ENCODE assay signal across 29 mouse cellular contexts in the genomic region with DNA sequence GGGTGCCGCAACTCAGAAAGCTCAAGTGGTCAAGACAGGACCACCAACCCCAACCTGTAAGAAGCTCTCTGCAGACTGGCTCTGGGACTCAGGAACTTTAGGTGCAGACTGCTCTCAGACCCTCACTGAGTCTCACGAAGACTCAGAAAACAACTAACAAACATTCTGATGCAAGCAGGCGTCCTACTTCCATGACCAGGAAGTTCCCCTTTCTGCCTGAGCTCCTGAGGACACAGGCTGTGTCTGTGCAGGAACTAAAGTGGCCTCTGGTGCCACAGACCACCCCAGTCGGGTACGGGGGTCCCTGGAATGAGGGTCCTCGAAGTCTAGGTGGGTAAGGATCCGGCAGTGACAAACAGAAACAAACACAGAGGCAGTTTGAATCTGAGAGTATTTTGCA. TPM values are rescaled to one million over a fixed set of nuclear protein-coding genes. Genes with fewer than 3 reads are reported as not detected.
DNase-seq lines count a peak whose midpoint lies in the region; ATAC-seq and TF ChIP-seq lines count a peak whose summit lies in the region.
"Had no signal": no experiment of that assay in that cellular context is flagged by ENCODE, and none has a peak within 500 bp of the region (broad histone marks: within the 10 kb centered on the region; RNA-seq: fewer than 3 reads in every experiment).

No protein-coding gene starts in this region.

- no peak overlapping the region for H3K4me3 ChIP-seq in kidney, adult 2 months (ENCODE audit: insufficient read depth, low read depth, low read length)
- H3K4me3 ChIP-seq in kidney, embryonic 16.5 days (ENCODE audit: low read length): no peak overlapping the region
- no peak overlapping the region for H3K4me3 ChIP-seq in liver, postnatal 0 days (ENCODE audit: low read depth, low read length)
- H3K4me3 ChIP-seq in liver, embryonic 11.5 days (ENCODE audit: low read depth, low read length): no peak overlapping the region
- no peak overlapping the region for H3K4me3 ChIP-seq in heart, embryonic 10.5 days
- H3K4me3 ChIP-seq: embryonic facial prominence, embryonic 12.5 days; embryonic facial prominence, embryonic 15.5 days; gastrocnemius, adult 2 months; heart, embryonic 12.5 days; heart, embryonic 15.5 days; hindbrain, embryonic 10.5 days had no signal

- peak overlapping the region; percentile 18; the same call in 1 of the 2 replicates for H3K27ac ChIP-seq in kidney, adult 2 months (ENCODE audit: insufficient read depth, low read depth, low read length)
- H3K27ac ChIP-seq in kidney, embryonic 16.5 days (ENCODE audit: low read length): no peak overlapping the region
- peak overlapping the region; percentile 96 for H3K27ac ChIP-seq in liver, postnatal 0 days (ENCODE audit: low read depth)
- H3K27ac ChIP-seq in liver, embryonic 11.5 days (ENCODE audit: low read depth, low read length): no peak overlapping the region
- H3K27ac ChIP-seq in heart, embryonic 10.5 days: no peak overlapping the region
- H3K27ac ChIP-seq: embryonic facial prominence, embryonic 12.5 days; embryonic facial prominence, embryonic 15.5 days; gastrocnemius, adult 2 months; heart, embryonic 15.5 days; hindbrain, embryonic 10.5 days; hindbrain, embryonic 14.5 days; hindbrain, postnatal 0 days had no signal

- DNase-seq in kidney, adult 2 months: no peak
- no peak for DNase-seq in liver, postnatal 0 days
- DNase-seq in liver, embryonic 11.5 days (ENCODE audit: low spot score): no peak
- DNase-seq in heart, embryonic 10.5 days (ENCODE audit: low spot score): no peak
- DNase-seq in left cerebral cortex, postnatal 10 days (ENCODE audit: extremely low spot score in 1 of 2, low spot score in 2 of 2): no peak
- DNase-seq in heart, adult 18-20 months: no peak
- DNase-seq: adrenal gland, adult 2 months; adrenal gland, postnatal 14 days; cerebellum, adult 18-20 months; cerebellum, adult 9-10 months; cerebellum, postnatal 14 days; forebrain, postnatal 0 days; gastrocnemius, adult 2 months; gastrocnemius, postnatal 25 days; heart, postnatal 10 days; heart, postnatal 36 days had no signal

- WGBS in kidney, adult 2 months: 80% methylated on average over 7 of the region's 7 CpGs
- 84% methylated on average over 7 of the region's 7 CpGs for WGBS in kidney, embryonic 16.5 days
- 43% methylated on average over 7 of the region's 7 CpGs for WGBS in liver, postnatal 0 days (ENCODE audit: insufficient replicate concordance)
- 73% methylated on average over 7 of the region's 7 CpGs for WGBS in liver, embryonic 11.5 days
- 74% methylated on average over 7 of the region's 7 CpGs for WGBS in heart, embryonic 10.5 days

- H3K4me2 ChIP-seq in kidney, embryonic 16.5 days (replicated peaks; ENCODE audit: low read depth, low read length): no peak overlapping the region
- peak overlapping the region; percentile 29; the same call in 1 of the 2 replicates for H3K4me2 ChIP-seq in liver, postnatal 0 days (ENCODE audit: low read depth, low read length)
- H3K4me2 ChIP-seq in liver, embryonic 11.5 days: no peak overlapping the region
- H3K4me2 ChIP-seq: embryonic facial prominence, embryonic 12.5 days; embryonic facial prominence, embryonic 15.5 days; heart, embryonic 12.5 days; heart, embryonic 15.5 days; hindbrain, embryonic 14.5 days had no signal

- H3K9me3 ChIP-seq in kidney, embryonic 16.5 days (ENCODE audit: low read length): no peaks in the 10 kb centered on the region
- no peaks in the 10 kb centered on the region for H3K9me3 ChIP-seq in liver, postnatal 0 days (ENCODE audit: low read length)
- H3K9me3 ChIP-seq in liver, embryonic 11.5 days (ENCODE audit: control insufficient read depth, low read length): no peaks in the 10 kb centered on the region
- H3K9me3 ChIP-seq in heart, embryonic 10.5 days: no peaks in the 10 kb centered on the region
- H3K9me3 ChIP-seq: embryonic facial prominence, embryonic 12.5 days; embryonic facial prominence, embryonic 15.5 days; heart, embryonic 12.5 days; heart, embryonic 15.5 days; hindbrain, embryonic 10.5 days had no signal

- TF ChIP-seq CTCF in kidney, adult 2 months (conservative IDR thresholded peaks at IDR 0.05; ENCODE audit: insufficient read depth, insufficient read length, low read depth, low read length): no peak
- no peak for TF ChIP-seq CTCF in liver, postnatal 0 days (IDR thresholded peaks at IDR 0.05; ENCODE audit: low read depth)

- intact Hi-C loops in left cerebral cortex, postnatal 10 days (cut with DNase I): no loop called here

- TF ChIP-seq EP300 in liver, postnatal 0 days (IDR thresholded peaks at IDR 0.05; ENCODE audit: low read depth): no peak

- H3K36me3 ChIP-seq in kidney, adult 2 months (ENCODE audit: control insufficient read depth, insufficient read depth, low read length): no peaks in the 10 kb centered on the region
- H3K36me3 ChIP-seq in kidney, embryonic 16.5 days (ENCODE audit: insufficient read depth, low read length): no peaks in the 10 kb centered on the region
- no peaks in the 10 kb centered on the region for H3K36me3 ChIP-seq in liver, postnatal 0 days (replicated peaks; ENCODE audit: insufficient read depth, low read length)
- H3K36me3 ChIP-seq in liver, embryonic 11.5 days (ENCODE audit: control insufficient read depth, insufficient read depth, low read length): no peaks in the 10 kb centered on the region
- no peaks in the 10 kb centered on the region for H3K36me3 ChIP-seq in heart, embryonic 10.5 days
- H3K36me3 ChIP-seq: embryonic facial prominence, embryonic 12.5 days; embryonic facial prominence, embryonic 15.5 days; heart, embryonic 12.5 days; heart, embryonic 15.5 days; hindbrain, embryonic 10.5 days had no signal

- no peak for ATAC-seq in kidney, embryonic 16.5 days (ENCODE audit: low FRiP score, low TSS enrichment)
- ATAC-seq in liver, postnatal 0 days: no peak
- no peak for ATAC-seq in liver, embryonic 11.5 days (replicated peaks; ENCODE audit: low FRiP score)
- peak; percentile 54 for ATAC-seq in granulocyte monocyte progenitor cell, adult 5-6 weeks (replicated peaks; ENCODE audit: poor library complexity, severe bottlenecking)
- ATAC-seq: forebrain, embryonic 14.5 days; forebrain, postnatal 0 days; hindbrain, postnatal 0 days; inflammation-experienced regulatory T-cells, adult 6 months had no signal

- peaks cover 13% of the 10 kb centered on the region; the same call in 1 of the 2 replicates for H3K4me1 ChIP-seq in kidney, adult 2 months (ENCODE audit: control insufficient read depth, insufficient read depth, low read length)
- H3K4me1 ChIP-seq in kidney, embryonic 16.5 days (ENCODE audit: insufficient read depth, low read length): no peaks in the 10 kb centered on the region
- H3K4me1 ChIP-seq in liver, postnatal 0 days (ENCODE audit: insufficient read depth): peaks cover 23% of the 10 kb centered on the region
- H3K4me1 ChIP-seq in liver, embryonic 11.5 days (replicated peaks; ENCODE audit: control insufficient read depth, insufficient read depth, low read length): 0 out of 2 replicates have a peak, but pooled peaks cover 2% of the 10 kb centered on the region
- H3K4me1 ChIP-seq in heart, embryonic 10.5 days: 0 out of 2 replicates have a peak, but pooled peaks cover 9% of the 10 kb centered on the region
- H3K4me1 ChIP-seq: embryonic facial prominence, embryonic 12.5 days; embryonic facial prominence, embryonic 15.5 days; hindbrain, embryonic 10.5 days had no signal

- no peak overlapping the region for H3K9ac ChIP-seq in kidney, embryonic 16.5 days (replicated peaks; ENCODE audit: low read length)
- no peak overlapping the region for H3K9ac ChIP-seq in liver, postnatal 0 days (replicated peaks)
- no peak overlapping the region for H3K9ac ChIP-seq in liver, embryonic 11.5 days (ENCODE audit: low read depth, low read length)
- H3K9ac ChIP-seq: embryonic facial prominence, embryonic 12.5 days; embryonic facial prominence, embryonic 15.5 days; forebrain, postnatal 0 days; heart, embryonic 12.5 days; heart, embryonic 15.5 days; hindbrain, embryonic 14.5 days had no signal

- TF ChIP-seq POLR2A in kidney, adult 2 months (IDR thresholded peaks at IDR 0.05; ENCODE audit: low read depth, low read length): no peak

- no peaks in the 10 kb centered on the region for H3K27me3 ChIP-seq in kidney, adult 2 months (replicated peaks; ENCODE audit: control insufficient read depth, insufficient read depth, low read length)
- 0 out of 2 replicates have a peak, but pooled peaks cover 3% of the 10 kb centered on the region for H3K27me3 ChIP-seq in kidney, embryonic 16.5 days (ENCODE audit: insufficient read depth, low read length)
- no peaks in the 10 kb centered on the region for H3K27me3 ChIP-seq in liver, postnatal 0 days (ENCODE audit: insufficient read depth, low read length)
- 0 out of 2 replicates have a peak, but pooled peaks cover 3% of the 10 kb centered on the region for H3K27me3 ChIP-seq in liver, embryonic 11.5 days (replicated peaks; ENCODE audit: control insufficient read depth, insufficient read depth, low read length)
- peaks cover 32% of the 10 kb centered on the region for H3K27me3 ChIP-seq in heart, embryonic 10.5 days (ENCODE audit: insufficient read depth, poor library complexity, severe bottlenecking)
- H3K27me3 ChIP-seq: embryonic facial prominence, embryonic 12.5 days; embryonic facial prominence, embryonic 15.5 days had no signal

RNA-seq across cellular contexts. Expression of a gene that starts 6.0 kb away (rescaled TPM):
- 519 and 608 TPM in 2 replicates for polyA plus RNA-seq in kidney, adult 2 months (2012; rRNA removed)
- 178 and 202 TPM in 2 replicates for polyA plus RNA-seq in kidney, embryonic 16.5 days (2015; fragmentation: Nextera tagmentation; extraction: Ambion mirVana)
- polyA plus RNA-seq in liver, postnatal 0 days (2015; fragmentation: Nextera tagmentation; extraction: Ambion mirVana): 1,393 and 1,436 TPM in 2 replicates
- 123 and 129 TPM in 2 replicates for polyA plus RNA-seq in liver, embryonic 11.5 days (2014; fragmentation: Nextera tagmentation; extraction: Ambion mirVana)
- total RNA-seq in granulocyte monocyte progenitor cell, adult 5-6 weeks (2014; fragmentation: Nextera tagmentation): 153 and 168 TPM in 2 replicates
- 161 and 207 TPM in 2 replicates for total RNA-seq in granulocyte monocyte progenitor cell, adult 5-6 weeks (2017)
- 96.2 and 144 TPM in 2 replicates for polyA plus RNA-seq in heart, embryonic 10.5 days (2016; fragmentation: Nextera tagmentation; extraction: Ambion mirVana)
- total RNA-seq in left cerebral cortex, postnatal 10 days (2021): 100 to 1,000 TPM; 193 to 201 TPM
- total RNA-seq in heart, adult 18-20 months (2021): 100 to 1,000 TPM; 873 to 884 TPM

RNA-seq across cellular contexts. Expression of a gene that starts 34.2 kb away (rescaled TPM):
- polyA plus RNA-seq in kidney, adult 2 months (2012; rRNA removed): 70.2 and 76.1 TPM in 2 replicates
- 76.4 and 93.9 TPM in 2 replicates for polyA plus RNA-seq in kidney, embryonic 16.5 days (2015; fragmentation: Nextera tagmentation; extraction: Ambion mirVana)
- 67.6 and 67.7 TPM in 2 replicates for polyA plus RNA-seq in liver, postnatal 0 days (2015; fragmentation: Nextera tagmentation; extraction: Ambion mirVana)
- polyA plus RNA-seq in liver, embryonic 11.5 days (2014; fragmentation: Nextera tagmentation; extraction: Ambion mirVana): 73.2 and 83.3 TPM in 2 replicates
- total RNA-seq in granulocyte monocyte progenitor cell, adult 5-6 weeks (2014; fragmentation: Nextera tagmentation): 84.0 and 86.0 TPM in 2 replicates
- 32.9 and 33.3 TPM in 2 replicates for total RNA-seq in granulocyte monocyte progenitor cell, adult 5-6 weeks (2017)
- polyA plus RNA-seq in heart, embryonic 10.5 days (2016; fragmentation: Nextera tagmentation; extraction: Ambion mirVana): 79.4 and 85.3 TPM in 2 replicates
- 10 to 100 TPM; 63.7 to 64.0 TPM for total RNA-seq in left cerebral cortex, postnatal 10 days (2021)
- total RNA-seq in heart, adult 18-20 months (2021): 10 to 100 TPM; 16.4 to 17.8 TPM

RNA-seq across cellular contexts. Expression of a gene that starts 40.8 kb away (rescaled TPM):
- 0.08 and 2.2 TPM in 2 replicates for polyA plus RNA-seq in kidney, adult 2 months (2012; rRNA removed)
- polyA plus RNA-seq in kidney, embryonic 16.5 days (2015; fragmentation: Nextera tagmentation; extraction: Ambion mirVana): not detected in 2 replicates
- polyA plus RNA-seq in liver, postnatal 0 days (2015; fragmentation: Nextera tagmentation; extraction: Ambion mirVana): 0.45 and 1.1 TPM in 2 replicates
- not detected in 2 replicates for polyA plus RNA-seq in liver, embryonic 11.5 days (2014; fragmentation: Nextera tagmentation; extraction: Ambion mirVana)
- not detected in 2 replicates for total RNA-seq in granulocyte monocyte progenitor cell, adult 5-6 weeks (2014; fragmentation: Nextera tagmentation)
- total RNA-seq in granulocyte monocyte progenitor cell, adult 5-6 weeks (2017): not detected in 2 replicates
- polyA plus RNA-seq in heart, embryonic 10.5 days (2016; fragmentation: Nextera tagmentation; extraction: Ambion mirVana): not detected in 2 replicates
- not detected for total RNA-seq in left cerebral cortex, postnatal 10 days (2021)
- 1 to 10 TPM in 1 of 2 experiments, not detected in 1; 1.3 TPM for total RNA-seq in heart, adult 18-20 months (2021)
- total RNA-seq: adrenal gland, adult 2 months; adrenal gland, postnatal 14 days; adrenal gland, postnatal 4 days; forebrain, postnatal 0 days; gastrocnemius, adult 2 months; gastrocnemius, postnatal 25 days; heart, postnatal 10 days; heart, postnatal 36 days; hindbrain, postnatal 0 days had no signal
- polyA plus RNA-seq: embryonic facial prominence, embryonic 12.5 days; embryonic facial prominence, embryonic 15.5 days; forebrain, embryonic 11.5 days; forebrain, embryonic 14.5 days; forebrain, postnatal 0 days; heart, embryonic 12.5 days; hindbrain, embryonic 10.5 days; hindbrain, embryonic 14.5 days; hindbrain, postnatal 0 days had no signal

Comparison
In these comparisons a context has a peak if more than half of its experiments do, and no peak if none do; other contexts are left out.
1. H3K27ac ChIP-seq: peak in kidney, adult 2 months (single experiment) and liver, postnatal 0 days (single experiment); none in kidney, embryonic 16.5 days (single experiment), liver, embryonic 11.5 days (single experiment) and heart, embryonic 10.5 days (single experiment).